Mouse (Mus musculus) lung, postnatal 0 days (tissue): Measurements from ENCODE around the gene Arhgap10. TPM values are rescaled to one million over a fixed set of nuclear protein-coding genes. Genes with fewer than 3 reads are reported as not detected.

Source experiments
- ATAC-seq: fragments of 200-750 bp; cut with Nextera tagmentation; 2 replicates; pipeline ENCODE4 v1.8.0; 2017; ENCODE audit warnings: moderate library complexity
- DNase-seq: peaks from one replicate; pipeline ENCODE4 v3.0.0-alpha.2; 2016; ENCODE audit warnings: low spot score
- H3K27ac ChIP-seq: fragments of 300-500 bp; sonication (generic); 2 replicates; pipeline ENCODE4 v1.5.1; 2014; ENCODE audit warnings: antibody characterized with exemption, mild to moderate bottlenecking, low read length, mixed read lengths
- H3K27me3 ChIP-seq: fragments of 300-500 bp; sonication (generic); replicated peaks from 2 replicates; pipeline ENCODE4 v1.6.1; 2014; ENCODE audit warnings: low read length, mixed read lengths; ENCODE audit not compliant: insufficient read depth
- H3K36me3 ChIP-seq: fragments of 300-500 bp; sonication (generic); 2 replicates; pipeline ENCODE4 v1.6.1; 2014; ENCODE audit warnings: low read length, mixed read lengths; ENCODE audit not compliant: insufficient read depth
- H3K4me1 ChIP-seq: fragments of 300-500 bp; sonication (generic); 2 replicates; pipeline ENCODE4 v1.6.1; 2014; ENCODE audit warnings: antibody characterized with exemption, low read depth, low read length, mixed read lengths; ENCODE audit not compliant: insufficient read depth
- H3K4me2 ChIP-seq: fragments of 300-500 bp; sonication (generic); replicated peaks from 2 replicates; pipeline ENCODE4 v1.6.1; 2014; ENCODE audit warnings: low read depth, mild to moderate bottlenecking, low read length, moderate library complexity, mixed read lengths
- H3K4me3 ChIP-seq: fragments of 300-500 bp; sonication (generic); 2 replicates; pipeline ENCODE4 v1.5.1; 2014; ENCODE audit warnings: low read depth, low read length
- H3K9ac ChIP-seq: fragments of 300-500 bp; sonication (generic); replicated peaks from 2 replicates; pipeline ENCODE4 v1.6.1; 2014; ENCODE audit warnings: low read depth, mild to moderate bottlenecking
- H3K9me3 ChIP-seq: fragments of 300-500 bp; sonication (generic); 2 replicates; pipeline ENCODE4 v1.6.1; 2016; ENCODE audit warnings: low read length, mixed read lengths
- CTCF ChIP-seq: IDR thresholded peaks from 2 replicates; pipeline ENCODE4 v1.5.1; 2016; ENCODE audit warnings: antibody characterized with exemption, mild to moderate bottlenecking
- EP300 ChIP-seq: IDR thresholded peaks from 2 replicates; pipeline ENCODE4 v1.6.1; 2016; ENCODE audit warnings: antibody characterized with exemption, mild to moderate bottlenecking, control low read depth
- whole genome bisulfite sequencing: fragments of 180-500 bp; shearing (Covaris S2); extraction: QIAGEN DNeasy Blood & Tissue Kit; methylation state at CpG from one replicate; pipeline ENCODE4 v1.1.7; 2014; 5-methylcytosine and 5-hydroxymethylcytosine counted together
- polyA plus RNA-seq: library from polyadenylated mRNA; unstranded; fragments of >200 nt; fragmentation: Nextera tagmentation; extraction: Ambion mirVana; gene quantifications from 2 replicates; pipeline ENCODE4 v1.2.1, GENCODE M21; 2015

Gene Arhgap10
- polyA plus RNA-seq, 1 experiment from 2014 or later: 15.9 TPM

DNA sequence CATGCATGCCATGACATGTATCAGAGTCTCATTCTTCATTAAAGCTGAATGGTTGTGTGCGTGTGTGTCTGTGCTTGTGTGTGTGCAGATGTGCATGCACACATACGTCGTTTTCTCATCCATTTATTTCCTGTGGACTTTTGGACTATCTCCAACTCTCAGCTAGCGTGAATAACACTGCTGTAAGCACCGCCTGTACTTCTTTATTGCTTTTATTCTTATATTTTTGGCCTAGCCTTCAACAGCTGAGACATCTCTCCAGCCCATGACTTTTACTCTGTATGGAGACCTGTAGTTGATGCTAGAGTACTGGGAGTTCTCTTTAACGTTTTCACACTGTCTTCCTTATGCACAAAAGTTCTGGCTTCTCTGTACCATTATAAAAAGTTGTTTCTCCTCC lies 285.9 kb downstream of the Arhgap10 start:
- Histone ChIP-seq H3K4me1 (no peaks in the 10 kb centered on the region), H3K9me3 (no peaks in the 10 kb centered on the region), H3K36me3 (no peaks in the 10 kb centered on the region), H3K9ac (no peak overlapping the region), H3K4me3 (no peak overlapping the region), H3K27me3 (no peaks in the 10 kb centered on the region), H3K27ac (no peak overlapping the region), H3K4me2 (no peak overlapping the region)
- no peak for TF ChIP-seq EP300
- no peak for TF ChIP-seq CTCF
- no peak for ATAC-seq
- 41% methylated on average over 6 of the region's 6 CpGs for WGBS
- no peak for DNase-seq

DNA sequence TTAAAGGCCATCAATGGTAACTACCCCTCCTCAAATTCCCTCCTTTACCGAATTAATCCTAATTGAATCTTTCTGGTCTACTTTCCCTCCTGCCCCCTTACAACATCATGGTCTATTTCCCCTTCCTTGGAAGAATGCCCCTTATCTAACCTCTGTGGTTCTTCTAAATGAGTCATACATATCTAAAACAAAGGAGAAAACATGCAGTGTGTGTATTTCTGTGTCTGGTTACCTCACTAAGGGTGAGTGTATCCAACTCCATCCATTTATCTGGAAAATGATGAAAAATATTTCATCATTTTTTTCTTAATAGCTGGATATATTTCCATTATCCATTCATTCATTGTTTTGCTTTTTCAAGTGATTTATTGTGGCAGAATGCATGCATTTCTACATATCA lies 286.5 kb downstream of the Arhgap10 start:
- TF ChIP-seq EP300: no peak
- TF ChIP-seq CTCF: no peak
- WGBS: 90% methylated on average over 1 of the region's 1 CpGs
- no peaks in the 10 kb centered on the region for H3K27me3 ChIP-seq
- no peak for ATAC-seq
- no peaks in the 10 kb centered on the region for H3K9me3 ChIP-seq
- no peak overlapping the region for H3K27ac ChIP-seq
- no peak for DNase-seq
- H3K4me2 ChIP-seq: no peak overlapping the region
- H3K4me3 ChIP-seq: no peak overlapping the region
- no peaks in the 10 kb centered on the region for H3K36me3 ChIP-seq
- no peak overlapping the region for H3K9ac ChIP-seq
- no peaks in the 10 kb centered on the region for H3K4me1 ChIP-seq

- Histone ChIP-seq H3K9me3 (no peaks in the 10 kb centered on the region), H3K4me1 (no peaks in the 10 kb centered on the region), H3K36me3 (no peaks in the 10 kb centered on the region), H3K27me3 (no peaks in the 10 kb centered on the region), H3K4me3 (no peak overlapping the region), H3K9ac (no peak overlapping the region), H3K4me2 (no peak overlapping the region), H3K27ac (no peak overlapping the region)
- ATAC-seq (no peak), DNase-seq (no peak)
- TF ChIP-seq CTCF (no peak), EP300 (no peak)
- WGBS: 75% methylated on average over 7 of the region's 7 CpGs
Measured at GRCm38 (mm10) chr8:77228688-77229087, 289.1 kb downstream of the Arhgap10 start.

DNA sequence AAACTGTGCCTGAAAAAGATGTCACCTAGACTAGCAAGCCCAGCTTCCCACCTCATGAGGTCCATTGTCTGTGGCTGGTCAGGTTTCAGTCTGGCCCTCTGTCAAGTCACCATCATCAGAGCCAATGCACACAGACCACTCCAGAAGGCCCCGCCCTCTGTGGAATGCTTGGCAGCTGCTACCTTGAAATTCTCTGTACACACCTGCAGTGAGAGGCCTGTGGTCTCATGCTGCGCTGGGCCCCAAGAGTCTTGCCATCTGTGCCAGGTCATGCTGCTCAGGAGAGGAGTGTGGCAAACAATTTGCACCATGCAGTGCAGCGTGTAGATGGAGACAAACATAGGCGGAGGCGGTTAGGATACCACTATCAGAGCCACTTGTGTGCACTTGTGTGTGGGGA lies 290.0 kb downstream of the Arhgap10 start:
- no peaks in the 10 kb centered on the region for H3K36me3 ChIP-seq
- no peaks in the 10 kb centered on the region for H3K9me3 ChIP-seq
- peak; percentile 97 for ATAC-seq
- H3K27me3 ChIP-seq: no peaks in the 10 kb centered on the region
- no peak overlapping the region for H3K4me3 ChIP-seq
- peak; percentile 86 for DNase-seq
- no peaks in the 10 kb centered on the region for H3K4me1 ChIP-seq
- H3K4me2 ChIP-seq: no peak overlapping the region
- 0 out of 2 replicates have a peak, but pooled peaks have one; percentile 4 for TF ChIP-seq CTCF
- TF ChIP-seq EP300: peak; percentile 53
- H3K27ac ChIP-seq: peak overlapping the region; percentile 7; the same call in 1 of the 2 replicates
- 55% methylated on average over 5 of the region's 5 CpGs for WGBS
- no peak overlapping the region for H3K9ac ChIP-seq

- no peaks in the 10 kb centered on the region for H3K36me3 ChIP-seq
- no peak overlapping the region for H3K4me2 ChIP-seq
- H3K27ac ChIP-seq: no peak overlapping the region
- H3K4me1 ChIP-seq: no peaks in the 10 kb centered on the region
- no peak overlapping the region for H3K9ac ChIP-seq
- DNase-seq (no peak), ATAC-seq (no peak)
- H3K9me3 ChIP-seq: no peaks in the 10 kb centered on the region
- whole genome bisulfite sequencing: 49% methylated on average over 4 of the region's 4 CpGs
- H3K27me3 ChIP-seq: no peaks in the 10 kb centered on the region
- no peak overlapping the region for H3K4me3 ChIP-seq
- TF ChIP-seq CTCF (no peak), EP300 (no peak)
Measured at GRCm38 (mm10) chr8:77223123-77223522, 294.6 kb downstream of the Arhgap10 start.

GRCm38 (mm10) chr8:77215191-77215590 lies 302.6 kb downstream of the Arhgap10 start:
- Histone ChIP-seq H3K27ac (no peak overlapping the region), H3K27me3 (no peaks in the 10 kb centered on the region), H3K4me1 (no peaks in the 10 kb centered on the region), H3K36me3 (no peaks in the 10 kb centered on the region), H3K9me3 (no peaks in the 10 kb centered on the region), H3K9ac (no peak overlapping the region), H3K4me3 (no peak overlapping the region), H3K4me2 (no peak overlapping the region)
- DNase-seq (peak; percentile 12), ATAC-seq (no peak)
- TF ChIP-seq EP300 (no peak), CTCF (no peak)
- WGBS: 39% methylated on average over 6 of the region's 6 CpGs

GRCm38 (mm10) chr8:77214665-77215064 lies 303.1 kb downstream of the Arhgap10 start:
- TF ChIP-seq EP300 (no peak; the same call in 1 of the 2 replicates), CTCF (no peak)

More at GRCm38 (mm10) chr8:77214665-77215064, 303.1 kb downstream of the Arhgap10 start:
- no peaks in the 10 kb centered on the region for H3K9me3 ChIP-seq
- H3K9ac ChIP-seq: no peak overlapping the region
- H3K4me1 ChIP-seq: no peaks in the 10 kb centered on the region
- 15% methylated on average over 8 of the region's 8 CpGs for WGBS
- H3K4me3 ChIP-seq: no peak overlapping the region
- no peaks in the 10 kb centered on the region for H3K27me3 ChIP-seq
- no peaks in the 10 kb centered on the region for H3K36me3 ChIP-seq
- H3K27ac ChIP-seq: no peak overlapping the region
- DNase-seq (peak; percentile 93), ATAC-seq (peak; percentile 87)
- H3K4me2 ChIP-seq: peak overlapping the region; percentile 27; the same call in 1 of the 2 replicates
